ENCODE assay signal across 10 mouse cellular contexts in genomic region chr6:136939326-136940187, GRCm38 (mm10). TPM values are rescaled to one million over a fixed set of nuclear protein-coding genes. Genes with fewer than 3 reads are reported as not detected.
DNase-seq lines count a peak whose midpoint lies in the region; ATAC-seq and TF ChIP-seq lines count a peak whose summit lies in the region.
"Had no signal": no experiment of that assay in that cellular context is flagged by ENCODE, and none has a peak within 500 bp of the region (broad histone marks: within the 10 kb centered on the region; RNA-seq: fewer than 3 reads in every experiment).

No protein-coding gene starts in this region.

- ATAC-seq in kidney, embryonic 14.5 days (ENCODE audit: low FRiP score, low TSS enrichment) = no peak
- ATAC-seq: Patski had no signal

- peak; percentile 63 to 66 for TF ChIP-seq EP300 in MEL (IDR thresholded peaks at IDR 0.05; ENCODE audit: low read depth in 1 of 2, low read length in 2 of 2)

- TF ChIP-seq RAD21 in MEL (IDR thresholded peaks at IDR 0.05; ENCODE audit: low read depth, low read length) = no peak

- no peak for DNase-seq in kidney, postnatal 14 days
- DNase-seq in MEL (ENCODE audit: low read depth, low spot score) = peak; percentile 79
- no peak for DNase-seq in ovary, postnatal 10 days (ENCODE audit: low spot score)
- no peak for DNase-seq in frontal cortex, postnatal 10 days (ENCODE audit: low spot score in 2 of 2)
- DNase-seq in layer of hippocampus, adult 9-11 months = no peak
- DNase-seq: gastrocnemius, postnatal 14 days had no signal

- no peaks in the 10 kb centered on the region for H3K9me3 ChIP-seq in kidney, embryonic 14.5 days (ENCODE audit: control insufficient read depth, low read length)
- no peaks in the 10 kb centered on the region for H3K9me3 ChIP-seq in MEL (replicated peaks; ENCODE audit: insufficient read depth, low read length)

- no peaks in the 10 kb centered on the region for H3K27me3 ChIP-seq in kidney, embryonic 14.5 days (ENCODE audit: control insufficient read depth, insufficient read depth, low read length)
- no peaks in the 10 kb centered on the region for H3K27me3 ChIP-seq in MEL (ENCODE audit: control insufficient read depth in 1 of 2, insufficient read depth in 2 of 2, low read length in 2 of 2)
- H3K27me3 ChIP-seq: Patski had no signal

- H3K9ac ChIP-seq in kidney, embryonic 14.5 days (ENCODE audit: low read depth, low read length) = no peak overlapping the region
- H3K9ac ChIP-seq in MEL (ENCODE audit: control insufficient read depth, low read depth, low read length, poor library complexity, severe bottlenecking) = peak overlapping the region; percentile 86

- H3K4me3 ChIP-seq in kidney, embryonic 14.5 days (ENCODE audit: low read length) = no peak overlapping the region
- peak overlapping the region; percentile 61 to 64 for H3K4me3 ChIP-seq in MEL (ENCODE audit: control insufficient read depth in 1 of 2, insufficient read depth in 1 of 2, low read depth in 2 of 2, low read length in 2 of 2)
- H3K4me3 ChIP-seq in embryonic fibroblast, embryonic 13.5 days (ENCODE audit: insufficient read depth, low read length) = peak overlapping the region; percentile 55
- H3K4me3 ChIP-seq in macrophage (ENCODE audit: inconsistent target) = peak overlapping the region; percentile 75

- H3K79me2 ChIP-seq in MEL (ENCODE audit: control insufficient read depth, insufficient read depth, low read length, poor library complexity) (peaks cover 30% of the 10 kb centered on the region), macrophage (ENCODE audit: inconsistent target) (peaks cover 68% of the 10 kb centered on the region)

- whole genome bisulfite sequencing in kidney, embryonic 14.5 days = 75% methylated on average over 14 of the region's 14 CpGs
- under 1% methylated on average over 12 of the region's 14 CpGs for WGBS in macrophage (ENCODE audit: missing documents)

- H3K36me3 ChIP-seq in kidney, embryonic 14.5 days (ENCODE audit: control insufficient read depth, insufficient read depth, low read length) = no peaks in the 10 kb centered on the region
- H3K36me3 ChIP-seq in MEL (ENCODE audit: control insufficient read depth in 1 of 2, insufficient read depth in 2 of 2, low read length in 2 of 2) (peaks cover 0 to 57% of the 10 kb centered on the region in 2 experiments; a peak in 2 of 4 replicates), macrophage (ENCODE audit: inconsistent target) (peaks cover 12% of the 10 kb centered on the region; the same call in 1 of the 2 replicates)

- H3K27ac ChIP-seq in kidney, embryonic 14.5 days (ENCODE audit: low read depth, low read length) = peak overlapping the region; percentile 72; the same call in 1 of the 2 replicates
- H3K27ac ChIP-seq in MEL (ENCODE audit: control insufficient read depth, low read depth, low read length) = peak overlapping the region; percentile 99
- peak overlapping the region; percentile 87 for H3K27ac ChIP-seq in embryonic fibroblast, embryonic 13.5 days (ENCODE audit: insufficient read depth, low read length)
- H3K27ac ChIP-seq in macrophage = peak overlapping the region; percentile 95

- TF ChIP-seq POLR2A in MEL (IDR thresholded peaks at IDR 0.05; ENCODE audit: control insufficient read depth in 1 of 2, insufficient read depth in 1 of 2, low read depth in 1 of 2, low read length in 2 of 2, poor library complexity in 1 of 2) = no peak; a peak in 1 of 4 replicates
- TF ChIP-seq POLR2A in embryonic fibroblast, embryonic 13.5 days (IDR thresholded peaks at IDR 0.05; ENCODE audit: low read depth, low read length) = no peak

- no peak for TF ChIP-seq CTCF in MEL (IDR thresholded peaks at IDR 0.05 in 2 of 3, conservative IDR thresholded peaks at IDR 0.05 in 1 of 3; ENCODE audit: control insufficient read depth in 1 of 3, insufficient read depth in 1 of 3, low read depth in 2 of 3, low read length in 3 of 3, poor library complexity in 1 of 3, severe bottlenecking in 1 of 3)
- no peak for TF ChIP-seq CTCF in embryonic fibroblast, embryonic 13.5 days (IDR thresholded peaks at IDR 0.05; ENCODE audit: borderline replicate concordance, insufficient read depth, low read length)

- H3K4me2 ChIP-seq in kidney, embryonic 14.5 days (replicated peaks; ENCODE audit: low read depth, low read length) = no peak overlapping the region

- H3K4me1 ChIP-seq in kidney, embryonic 14.5 days (ENCODE audit: control insufficient read depth, insufficient read depth, low read length) = peaks cover 19% of the 10 kb centered on the region
- H3K4me1 ChIP-seq in MEL (ENCODE audit: control insufficient read depth in 1 of 2, insufficient read depth in 2 of 2, low read length in 2 of 2) = peaks cover 19 to 45% of the 10 kb centered on the region in 2 experiments
- H3K4me1 ChIP-seq in embryonic fibroblast, embryonic 13.5 days (ENCODE audit: control insufficient read depth, insufficient read depth, low read length) = peaks cover 18% of the 10 kb centered on the region

TF ChIP-seq in MEL, 35 proteins besides CTCF, POLR2A, EP300 and RAD21 (continues in another document):
- TF ChIP-seq CHD1 (IDR thresholded peaks at IDR 0.05; ENCODE audit: low read depth, low read length) (no peak), USF2 (IDR thresholded peaks at IDR 0.05; ENCODE audit: borderline replicate concordance in 1 of 2, insufficient read depth in 1 of 2, low read depth in 1 of 2, low read length in 2 of 2) (no peak), TCF12 (IDR thresholded peaks at IDR 0.05; ENCODE audit: low read depth, low read length) (peak; percentile 60), BHLHE40 (IDR thresholded peaks at IDR 0.05; ENCODE audit: borderline replicate concordance, low read depth, low read length) (peak; percentile 35; the same call in 1 of the 2 replicates), UBTF (IDR thresholded peaks at IDR 0.05; ENCODE audit: borderline replicate concordance, insufficient read depth, low read depth, low read length) (no peak), TBP (IDR thresholded peaks at IDR 0.05; ENCODE audit: low read depth, low read length) (no peak), MAFK (IDR thresholded peaks at IDR 0.05; ENCODE audit: borderline replicate concordance, low read depth, low read length) (0 out of 2 replicates have a peak, but pooled peaks have one; percentile 58), JUND (IDR thresholded peaks at IDR 0.05; ENCODE audit: low read depth, low read length) (0 out of 2 replicates have a peak, but pooled peaks have one; percentile 39), POLR2AphosphoS2 (IDR thresholded peaks at IDR 0.05; ENCODE audit: low read length) (no peak), ZNF384 (IDR thresholded peaks at IDR 0.05; ENCODE audit: low read depth, low read length) (no peak), MXI1 (IDR thresholded peaks at IDR 0.05; ENCODE audit: low read depth, low read length) (peak; percentile 30; the same call in 1 of the 2 replicates), NRF1 (IDR thresholded peaks at IDR 0.05; ENCODE audit: insufficient read depth, low read depth, low read length, poor library complexity, severe bottlenecking) (no peak), ELF1 (IDR thresholded peaks at IDR 0.05; ENCODE audit: low read depth, low read length) (0 out of 2 replicates have a peak, but pooled peaks have one; percentile 6), HCFC1 (IDR thresholded peaks at IDR 0.05; ENCODE audit: low read depth, low read length) (no peak), NELFE (IDR thresholded peaks at IDR 0.05; ENCODE audit: low read depth, low read length) (no peak; the same call in 1 of the 2 replicates), RCOR1 (IDR thresholded peaks at IDR 0.05; ENCODE audit: low read depth, low read length) (peak; percentile 33; the same call in 1 of the 2 replicates)

RNA-seq across cellular contexts. Expression of gene Arhgdib, which starts 2.1 kb away (rescaled TPM):
- 60.4 and 65.6 TPM in 2 replicates for polyA plus RNA-seq in kidney, embryonic 14.5 days (2014; fragmentation: Nextera tagmentation; extraction: Ambion mirVana)
- 102 and 144 TPM in 2 replicates for total RNA-seq in MEL (2012; rRNA removed)
- 100 to 1,000 TPM; 346 to 408 TPM for polyA plus RNA-seq in MEL (2012; ENCODE audit: insufficient read depth in 1 of 2, insufficient read length in 2 of 2, low read depth in 1 of 2, low replicate concordance in 2 of 2, missing spikeins in 1 of 2)
- 221 and 426 TPM in 2 replicates for polyA plus RNA-seq in embryonic fibroblast, embryonic 13.5 days (2011; ENCODE audit: insufficient read length, low read depth, missing spikeins)
- 100 to 1,000 TPM in 3 of 26 experiments, 10 to 100 TPM in 23; 11.6 to 145 (median 52.8) TPM for total RNA-seq in macrophage (2018; cell fraction: chromatin; rRNA removed)
- total RNA-seq in macrophage (2018; cell fraction: cytosol; rRNA removed) = 1,000 to 10,000 TPM in 1 of 26 experiments, 100 to 1,000 TPM in 25; 383 to 1,003 (median 671) TPM
- total RNA-seq in macrophage (2018; cell fraction: nucleus; rRNA removed) = 100 to 1,000 TPM in 17 of 26 experiments, 10 to 100 TPM in 9; 39.0 to 310 (median 125) TPM
- 620 to 1,090 TPM (median 743 TPM) in 3 replicates for polyA plus RNA-seq in macrophage (2018)

RNA-seq across cellular contexts. Expression of gene Pde6h, which starts 15.9 kb away (rescaled TPM):
- 0.11 and 0.81 TPM in 2 replicates for polyA plus RNA-seq in kidney, embryonic 14.5 days (2014; fragmentation: Nextera tagmentation; extraction: Ambion mirVana)
- total RNA-seq in MEL (2012; rRNA removed) = not detected in 2 replicates
- polyA plus RNA-seq in MEL (2012; ENCODE audit: insufficient read depth in 1 of 2, insufficient read length in 2 of 2, low read depth in 1 of 2, low replicate concordance in 2 of 2, missing spikeins in 1 of 2) = under 1 TPM in 1 of 2 experiments, not detected in 1; 0.08 TPM
- 1.4 TPM in 1 of 2 replicates, not detected in the other for polyA plus RNA-seq in embryonic fibroblast, embryonic 13.5 days (2011; ENCODE audit: insufficient read length, low read depth, missing spikeins)
- total RNA-seq in macrophage (2018; cell fraction: chromatin; rRNA removed) = 1 to 10 TPM in 17 of 26 experiments, under 1 TPM in 5, not detected in 4; 0.16 to 5.8 (median 2.2) TPM
- under 1 TPM in 11 of 26 experiments, not detected in 15; 0.03 to 0.49 (median 0.19) TPM for total RNA-seq in macrophage (2018; cell fraction: cytosol; rRNA removed)
- total RNA-seq in macrophage (2018; cell fraction: nucleus; rRNA removed) = 1 to 10 TPM in 10 of 26 experiments, under 1 TPM in 14, not detected in 2; 0.06 to 2.7 (median 0.92) TPM
- polyA plus RNA-seq in macrophage (2018) = 0.10 to 0.50 TPM in 2 of 3 replicates, not detected in the other
- total RNA-seq: gastrocnemius, postnatal 14 days had no signal

RNA-seq across cellular contexts. Expression of gene Erp27, which starts 17.6 kb away (rescaled TPM):
- 0.22 and 0.31 TPM in 2 replicates for polyA plus RNA-seq in kidney, embryonic 14.5 days (2014; fragmentation: Nextera tagmentation; extraction: Ambion mirVana)
- total RNA-seq in MEL (2012; rRNA removed) = not detected in 2 replicates
- polyA plus RNA-seq in MEL (2012; ENCODE audit: insufficient read depth in 1 of 2, insufficient read length in 2 of 2, low read depth in 1 of 2, low replicate concordance in 2 of 2, missing spikeins in 1 of 2) (under 1 TPM in 1 of 2 experiments, not detected in 1; 0.39 TPM), macrophage (2018) (0.27 TPM in 1 of 3 replicates, not detected in the others)
- polyA plus RNA-seq in embryonic fibroblast, embryonic 13.5 days (2011; ENCODE audit: insufficient read length, low read depth, missing spikeins) = 1.7 and 1.9 TPM in 2 replicates
- total RNA-seq in macrophage (2018; cell fraction: chromatin; rRNA removed) = 1 to 10 TPM in 21 of 26 experiments, under 1 TPM in 1, not detected in 4; 0.94 to 5.0 (median 2.0) TPM
- under 1 TPM in 7 of 26 experiments, not detected in 19; 0.13 to 0.44 (median 0.24) TPM for total RNA-seq in macrophage (2018; cell fraction: cytosol; rRNA removed)
- 1 to 10 TPM in 19 of 26 experiments, under 1 TPM in 6, not detected in 1; 0.36 to 6.5 (median 1.5) TPM for total RNA-seq in macrophage (2018; cell fraction: nucleus; rRNA removed)
- total RNA-seq: gastrocnemius, postnatal 14 days had no signal
